Mouse (Mus musculus) adrenal gland (tissue): ENCODE measurements around the gene Vps45.

Source experiments
- intact Hi-C: fragments of 180-260 bp; cut with DNase I; formaldehyde crosslinking; loops from one replicate; pipeline ENCODE4 v1.15.1; 2025

Gene Vps45

DNA sequence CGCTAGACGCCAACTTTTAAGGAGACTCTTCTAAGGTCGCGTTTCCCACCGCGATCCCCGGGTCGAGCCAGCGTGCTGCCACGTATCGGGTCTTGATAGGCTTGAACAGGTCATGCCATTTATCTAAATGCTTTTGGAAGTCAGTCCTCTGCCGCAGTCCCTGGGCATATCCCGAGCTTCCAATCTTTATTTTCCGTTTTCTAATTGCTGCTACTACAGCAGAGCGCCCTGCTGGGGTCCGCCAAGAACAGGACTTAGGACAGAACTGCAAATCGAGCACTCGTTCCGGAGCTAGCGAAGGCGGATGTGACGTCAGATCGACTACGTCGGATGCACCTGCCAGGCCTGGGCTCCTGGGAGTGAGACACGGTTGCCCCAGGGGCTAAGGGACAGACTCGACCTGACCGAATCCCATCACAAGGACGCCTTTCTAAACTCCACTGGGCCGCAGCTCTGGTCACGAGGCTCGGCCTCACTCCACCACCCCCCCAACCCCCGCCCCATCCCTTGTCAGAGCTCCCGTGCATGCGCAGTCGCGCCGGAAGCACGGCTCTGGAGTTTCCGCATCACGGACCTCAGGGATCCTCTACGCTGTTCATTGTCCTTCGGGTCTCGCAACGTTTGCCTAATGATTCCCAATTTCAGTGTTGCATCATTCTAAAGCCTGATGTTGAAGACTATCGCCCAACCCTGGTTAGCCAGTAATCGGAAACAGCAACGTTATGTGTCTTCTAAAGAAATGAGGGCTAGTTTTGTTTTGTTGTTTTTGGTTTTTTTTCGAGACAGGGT lies 107.3 kb downstream of the Vps45 start:
- intact Hi-C loops: loop anchor here (1.0 kb wide), 1 partner anchor 153 kb away; the partner anchor contains the start of gene Otud7b
